Mouse (Mus musculus) limb, embryonic 11.5 days (tissue): ENCODE measurements at regions not wholly inside any gene's neighbourhood (a gene's known extent, or its start where the extent isn't known, plus 50 kb on each side); places are given as distances from the start of the nearest gene placed in this dataset.

Experiments
- ATAC-seq: fragments of 200-750 bp; cut with Nextera tagmentation; 2 replicates; pipeline ENCODE4 v1.8.0; 2017; ENCODE audit warnings: low read depth; ENCODE audit not compliant: insufficient number of reproducible peaks, low FRiP score, low TSS enrichment
- DNase-seq: peaks from one replicate; pipeline ENCODE4 v3.0.0-alpha.2; 2015; ENCODE audit warnings: low spot score
- H3K27ac ChIP-seq: fragments of 300-500 bp; sonication (generic); replicated peaks from 2 replicates; pipeline ENCODE4 v1.5.1; 2014; ENCODE audit warnings: low read depth, mild to moderate bottlenecking, low read length
- H3K27me3 ChIP-seq: fragments of 300-500 bp; sonication (generic); 2 replicates; pipeline ENCODE4 v1.6.1; 2014; ENCODE audit warnings: mild to moderate bottlenecking, low read length, mixed read lengths; ENCODE audit not compliant: control insufficient read depth, insufficient read depth
- H3K36me3 ChIP-seq: fragments of 300-500 bp; sonication (generic); 2 replicates; pipeline ENCODE4 v1.6.1; 2014; ENCODE audit warnings: mild to moderate bottlenecking, low read length, moderate library complexity, mixed read lengths; ENCODE audit not compliant: control insufficient read depth, insufficient read depth
- H3K4me1 ChIP-seq: fragments of 300-500 bp; sonication (generic); 2 replicates; pipeline ENCODE4 v1.6.1; 2014; ENCODE audit warnings: low read length, mixed read lengths; ENCODE audit not compliant: control insufficient read depth, insufficient read depth
- H3K4me2 ChIP-seq: fragments of 300-500 bp; sonication (generic); 2 replicates; pipeline ENCODE4 v1.6.1; 2014; ENCODE audit warnings: low read depth, mild to moderate bottlenecking, moderate library complexity; ENCODE audit not compliant: severe bottlenecking
- H3K4me3 ChIP-seq: fragments of 300-500 bp; sonication (generic); 2 replicates; pipeline ENCODE4 v1.5.1; 2014; ENCODE audit warnings: low read depth, low read length
- H3K9ac ChIP-seq: fragments of 300-500 bp; sonication (generic); 2 replicates; pipeline ENCODE4 v1.6.1; 2014; ENCODE audit warnings: mild to moderate bottlenecking, low read length
- H3K9me3 ChIP-seq: fragments of 300-500 bp; sonication (generic); 2 replicates; pipeline ENCODE4 v1.6.1; 2016; ENCODE audit warnings: low read length; ENCODE audit not compliant: control insufficient read depth
- WGBS: fragments of 180-500 bp; shearing (Covaris S2); extraction: QIAGEN DNeasy Blood & Tissue Kit; methylation state at CpG from one replicate; pipeline ENCODE4 v1.1.7; 2014; 5-methylcytosine and 5-hydroxymethylcytosine counted together

DNA sequence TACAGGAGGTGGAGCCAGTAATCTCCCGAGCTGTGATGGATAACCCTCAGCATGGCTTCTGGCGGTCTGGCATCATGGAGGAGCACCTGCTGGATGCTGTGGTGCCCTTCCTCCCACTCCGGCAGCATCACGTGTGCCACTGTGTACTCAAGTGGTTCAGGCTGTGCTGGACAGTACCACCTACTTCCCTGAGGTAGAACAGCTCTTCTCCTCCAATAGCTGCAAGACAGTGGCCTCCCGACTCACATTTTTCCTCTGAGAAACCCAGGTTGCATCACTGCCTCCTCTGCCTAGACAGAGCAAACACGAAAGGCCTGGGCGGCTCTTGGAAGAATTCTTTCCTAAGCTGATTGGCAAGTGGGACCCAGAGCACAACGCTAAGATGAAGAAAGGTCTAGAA, 113.3 kb downstream of the Pcdh18 start:
- Histone ChIP-seq H3K4me1 (no peaks in the 10 kb centered on the region; the same call in 1 of the 2 replicates), H3K27me3 (no peaks in the 10 kb centered on the region), H3K27ac (no peak overlapping the region), H3K4me3 (no peak overlapping the region), H3K36me3 (no peaks in the 10 kb centered on the region), H3K9me3 (no peaks in the 10 kb centered on the region), H3K9ac (no peak overlapping the region), H3K4me2 (no peak overlapping the region)
- DNase-seq, result no peak
- ATAC-seq, result 0 out of 2 replicates have a peak, but pooled peaks have one; percentile 10
- WGBS, result 96% methylated on average over 8 of the region's 8 CpGs

DNA sequence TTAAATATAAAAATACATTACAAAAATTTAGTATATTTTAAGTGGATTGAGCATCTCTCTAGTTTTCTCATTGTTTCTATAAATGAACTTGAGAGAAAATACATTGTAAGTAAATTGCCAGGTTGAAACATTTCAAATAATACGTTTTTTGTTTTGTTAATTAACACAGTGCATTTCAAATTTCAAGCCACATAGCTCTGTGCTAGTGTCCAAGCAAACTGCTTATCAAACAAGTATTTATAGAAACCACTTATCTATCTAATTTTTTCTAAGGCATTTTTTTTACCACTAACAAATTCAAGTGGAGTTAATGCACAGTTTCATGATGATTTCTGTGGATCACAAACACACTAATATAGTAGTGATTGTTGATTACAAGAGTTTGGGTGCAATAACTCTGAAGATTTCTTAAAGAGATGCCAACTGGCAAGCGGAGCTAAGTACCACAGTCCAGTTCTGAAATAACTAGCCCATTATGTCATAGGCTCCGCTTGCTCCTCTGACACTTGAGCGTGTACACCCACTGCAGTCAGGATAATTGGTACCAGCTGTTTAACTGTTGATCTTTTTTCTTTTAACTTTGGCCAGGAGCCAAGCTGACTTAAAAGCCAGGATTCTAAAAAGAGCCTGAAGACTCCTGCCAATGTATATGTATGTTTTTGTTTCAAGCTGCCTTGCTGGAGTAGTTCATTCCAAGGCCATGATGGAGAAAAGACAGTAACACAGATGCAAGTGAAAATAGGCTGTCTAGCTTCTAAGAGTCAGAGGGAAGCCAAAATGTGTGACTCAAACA, 115.0 kb downstream of the Pcdh18 start:
- Histone ChIP-seq H3K27ac (0 out of 2 replicates have a peak overlapping the region, but pooled peaks have one; percentile 45), H3K9ac (no peak overlapping the region), H3K4me2 (no peak overlapping the region), H3K27me3 (no peaks in the 10 kb centered on the region), H3K4me1 (no peaks in the 10 kb centered on the region; the same call in 1 of the 2 replicates), H3K9me3 (no peaks in the 10 kb centered on the region), H3K36me3 (no peaks in the 10 kb centered on the region), H3K4me3 (no peak overlapping the region)
- WGBS, result 14% methylated on average over 4 of the region's 4 CpGs
- DNase-seq, result peak; percentile 65
- ATAC-seq, result peak; percentile 96

DNA sequence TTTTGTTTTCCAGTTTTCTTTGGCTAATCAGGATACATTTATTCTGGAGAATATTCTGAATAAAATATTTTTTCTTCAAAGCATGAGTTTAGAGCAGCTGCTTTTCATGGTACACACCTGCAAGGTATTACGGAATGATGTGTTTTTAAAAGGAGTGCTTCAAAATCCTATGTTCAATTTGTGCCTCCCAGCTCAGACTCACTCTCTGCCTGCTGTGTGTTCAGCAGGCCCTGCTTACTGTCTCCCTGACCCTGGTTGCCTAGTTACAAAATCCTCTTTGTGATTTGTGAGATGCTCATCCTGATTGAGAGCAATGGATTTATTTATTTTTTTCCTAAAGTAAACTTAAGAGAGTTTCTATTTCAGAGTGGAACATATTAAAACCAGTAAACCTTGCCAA, 115.7 kb downstream of the Pcdh18 start:
- Histone ChIP-seq H3K9me3 (no peaks in the 10 kb centered on the region), H3K4me3 (no peak overlapping the region), H3K4me2 (no peak overlapping the region), H3K27me3 (no peaks in the 10 kb centered on the region), H3K27ac (no peak overlapping the region), H3K36me3 (no peaks in the 10 kb centered on the region), H3K4me1 (no peaks in the 10 kb centered on the region; the same call in 1 of the 2 replicates), H3K9ac (no peak overlapping the region)
- no peak for ATAC-seq
- 59% methylated on average over 1 of the region's 1 CpGs for WGBS
- DNase-seq, result no peak

DNA sequence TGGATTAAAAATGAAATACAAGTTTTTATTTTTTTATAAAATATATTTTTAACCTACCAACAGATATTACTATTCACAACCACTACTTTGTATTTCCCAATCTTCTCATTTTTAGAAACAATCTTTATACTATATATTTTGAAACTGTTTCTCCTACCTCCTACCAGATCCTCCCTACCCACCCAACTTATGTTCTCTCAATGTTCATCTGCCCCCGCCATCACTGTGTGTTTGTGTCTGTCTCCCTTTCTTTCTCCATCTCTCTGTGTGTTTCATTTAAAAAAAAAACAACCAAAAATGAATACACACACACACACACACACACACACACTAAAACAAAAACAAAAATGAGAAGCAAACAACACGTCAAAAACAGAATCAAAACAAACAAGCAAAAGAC, 118.5 kb downstream of the Pcdh18 start:
- DNase-seq (no peak), ATAC-seq (no peak)
- Histone ChIP-seq H3K4me1 (no peaks in the 10 kb centered on the region; the same call in 1 of the 2 replicates), H3K36me3 (no peaks in the 10 kb centered on the region), H3K9me3 (no peaks in the 10 kb centered on the region), H3K27me3 (no peaks in the 10 kb centered on the region), H3K4me2 (no peak overlapping the region), H3K27ac (no peak overlapping the region), H3K9ac (no peak overlapping the region), H3K4me3 (no peak overlapping the region)
- 88% methylated on average over 2 of the region's 2 CpGs for WGBS

DNA sequence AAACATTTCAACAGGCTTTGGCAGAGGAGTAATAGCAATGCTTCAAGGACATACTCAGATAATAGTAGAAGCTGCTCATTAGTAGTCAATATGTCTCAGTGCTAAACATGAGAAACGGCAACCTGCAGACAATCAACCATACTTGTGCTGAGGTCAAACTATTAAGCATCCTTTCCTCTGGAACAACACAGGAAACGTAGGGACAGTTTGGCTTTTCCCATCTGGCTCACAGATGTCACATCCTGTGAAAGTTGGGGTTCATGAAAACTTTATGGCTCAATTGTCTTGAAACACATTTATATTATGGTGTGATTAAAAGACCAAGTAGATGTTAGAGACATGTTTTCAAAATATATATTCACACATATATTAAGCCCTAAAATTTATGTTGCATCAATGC, 120.4 kb downstream of the Pcdh18 start:
- peak; percentile 41 for DNase-seq
- Histone ChIP-seq H3K9ac (no peak overlapping the region), H3K27ac (no peak overlapping the region), H3K36me3 (no peaks in the 10 kb centered on the region), H3K4me1 (no peaks in the 10 kb centered on the region; the same call in 1 of the 2 replicates), H3K4me3 (no peak overlapping the region), H3K9me3 (no peaks in the 10 kb centered on the region), H3K4me2 (no peak overlapping the region), H3K27me3 (no peaks in the 10 kb centered on the region)
- no peak for ATAC-seq
- 7% methylated on average over 2 of the region's 2 CpGs for WGBS

DNA sequence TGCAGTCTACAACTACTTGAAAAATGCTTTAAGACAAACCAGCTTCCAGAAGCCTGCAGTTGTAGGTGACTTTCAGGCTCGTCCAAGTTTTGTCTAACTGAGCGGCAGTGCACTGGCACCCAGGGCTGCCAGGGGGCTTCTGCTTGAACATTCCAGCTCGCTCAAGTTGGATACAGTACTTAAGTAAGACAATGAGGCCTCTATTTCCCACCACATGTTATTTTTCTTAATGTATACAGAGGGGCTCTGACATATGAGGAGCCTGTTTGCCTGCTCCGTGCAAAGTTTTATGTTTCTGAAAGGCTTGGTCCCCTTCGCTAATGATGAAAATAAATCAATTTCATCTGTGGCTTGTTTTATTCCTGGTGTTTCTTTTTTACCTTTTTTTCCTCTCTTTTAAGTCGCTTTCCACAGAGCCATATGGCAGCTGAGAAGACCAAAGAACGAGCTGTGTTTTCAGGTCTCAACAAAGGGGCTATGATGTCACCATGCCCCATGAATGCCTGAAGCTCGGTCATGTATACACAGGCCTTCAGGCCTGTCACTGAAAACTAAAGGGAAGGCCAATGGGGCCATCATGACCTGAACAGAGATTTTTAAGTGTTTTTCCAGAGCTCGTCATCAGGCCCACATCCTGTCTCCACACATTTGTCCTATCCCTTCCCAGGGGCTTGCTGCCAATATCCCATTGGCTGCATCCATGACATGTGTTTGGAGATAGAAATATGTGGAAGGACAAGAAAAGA, 164.2 kb downstream of the Pcdh18 start:
- Histone ChIP-seq H3K27me3 (no peaks in the 10 kb centered on the region), H3K9me3 (no peaks in the 10 kb centered on the region), H3K4me1 (peaks cover 7% of the 10 kb centered on the region; the same call in 1 of the 2 replicates), H3K4me2 (no peak overlapping the region), H3K36me3 (no peaks in the 10 kb centered on the region), H3K9ac (no peak overlapping the region), H3K27ac (peak overlapping the region; percentile 89), H3K4me3 (no peak overlapping the region)
- DNase-seq, result peak; percentile 59
- ATAC-seq, result peak; percentile 90
- 35% methylated on average over 9 of the region's 9 CpGs for WGBS

DNA sequence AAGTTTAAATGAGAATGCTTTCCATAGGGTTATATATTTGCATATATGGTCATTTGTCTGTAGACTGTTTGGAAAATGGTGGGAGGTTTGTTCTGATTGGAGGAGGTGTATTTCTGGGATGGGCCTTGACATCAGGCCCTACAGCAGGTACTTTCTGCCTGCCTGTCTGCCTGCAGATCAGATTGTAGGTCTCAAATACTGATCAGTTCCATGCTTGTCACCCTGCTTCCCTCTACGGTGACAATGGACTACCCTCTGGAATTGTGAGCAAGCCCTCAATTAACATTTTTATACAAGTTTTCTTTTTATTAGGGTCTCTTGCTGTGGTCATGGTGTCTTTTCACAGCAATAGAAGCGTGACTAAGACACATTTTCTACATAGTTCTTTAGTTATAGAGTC, 166.9 kb downstream of the Pcdh18 start:
- Histone ChIP-seq H3K4me1 (peaks cover 7% of the 10 kb centered on the region; the same call in 1 of the 2 replicates), H3K36me3 (no peaks in the 10 kb centered on the region), H3K4me3 (no peak overlapping the region), H3K27ac (no peak overlapping the region), H3K9ac (no peak overlapping the region), H3K9me3 (no peaks in the 10 kb centered on the region), H3K27me3 (no peaks in the 10 kb centered on the region), H3K4me2 (no peak overlapping the region)
- 86% methylated on average over 2 of the region's 2 CpGs for WGBS
- DNase-seq (no peak), ATAC-seq (no peak)

DNA sequence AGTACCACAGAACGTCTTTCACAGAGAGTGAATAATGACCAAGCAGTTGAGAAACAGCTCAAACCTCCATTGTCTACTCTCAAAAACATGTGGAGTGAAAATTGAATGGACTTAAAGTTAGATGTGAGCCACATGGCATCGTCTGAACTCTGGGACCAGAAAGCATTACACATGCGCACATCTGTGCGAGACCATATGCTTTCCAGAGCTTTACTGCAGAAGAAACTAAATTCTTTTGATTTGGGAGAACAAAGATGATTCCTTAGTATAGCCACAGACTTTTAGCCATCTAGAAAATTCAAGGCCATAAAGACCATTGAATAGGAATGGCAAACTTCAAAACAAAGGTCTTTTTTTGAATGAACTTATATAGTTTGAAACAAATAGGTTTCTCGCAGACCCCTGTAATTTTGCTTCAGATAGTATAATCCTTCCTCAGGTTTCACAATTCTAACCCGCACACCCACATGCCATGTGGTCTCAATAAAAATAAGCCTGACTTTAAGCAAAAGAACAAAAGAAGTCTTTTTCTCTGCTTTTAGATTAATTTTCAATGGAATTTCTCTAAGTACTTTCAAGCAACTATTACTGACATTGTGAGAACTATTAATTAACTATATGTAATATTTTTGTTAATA, 170.5 kb downstream of the Pcdh18 start:
- H3K36me3 ChIP-seq, result no peaks in the 10 kb centered on the region
- WGBS, result 22% methylated on average over 6 of the region's 6 CpGs
- H3K4me2 ChIP-seq, result no peak overlapping the region
- no peak overlapping the region for H3K9ac ChIP-seq
- no peaks in the 10 kb centered on the region for H3K27me3 ChIP-seq
- ATAC-seq, result peak; percentile 91
- H3K9me3 ChIP-seq, result no peaks in the 10 kb centered on the region
- peak; percentile 62 for DNase-seq
- H3K4me3 ChIP-seq, result no peak overlapping the region
- peaks cover 2% of the 10 kb centered on the region; the same call in 1 of the 2 replicates for H3K4me1 ChIP-seq
- peak overlapping the region; percentile 73 for H3K27ac ChIP-seq
